Mouse (Mus musculus) layer of hippocampus, postnatal 10 days (tissue): ENCODE data around the gene Hmmr. TPM values are rescaled to one million over a fixed set of nuclear protein-coding genes. Genes with fewer than 3 reads are reported as not detected.
"Not testable (repeated sequence)": the region's sequence is repeated elsewhere in the genome, so short reads cannot be mapped to it uniquely, and the experiment has no call there.

Source experiments
- DNase-seq, 2 experiments: peaks; one replicate each; pipeline ENCODE4 v3.0.0; 2021; ENCODE audit warnings: low spot score in 2 of 2
- long read RNA-seq: library from polyadenylated mRNA; stranded (forward); transcript quantifications from one replicate; pipeline ENCODE4 v2.0.0, GENCODE M21; 2023
- total RNA-seq, 2 experiments: library from RNA; stranded (reverse); gene quantifications; 2 replicates each; pipeline ENCODE4 v1.2.3; 2021

Gene Hmmr
- 1 to 10 TPM; 3.0 to 3.2 TPM for total RNA-seq
- long read RNA-seq, partial matches to known transcripts, result 2 of 3 reads
- long read RNA-seq, other reads (novel, unspliced or antisense), result 1 of 3 reads

DNA sequence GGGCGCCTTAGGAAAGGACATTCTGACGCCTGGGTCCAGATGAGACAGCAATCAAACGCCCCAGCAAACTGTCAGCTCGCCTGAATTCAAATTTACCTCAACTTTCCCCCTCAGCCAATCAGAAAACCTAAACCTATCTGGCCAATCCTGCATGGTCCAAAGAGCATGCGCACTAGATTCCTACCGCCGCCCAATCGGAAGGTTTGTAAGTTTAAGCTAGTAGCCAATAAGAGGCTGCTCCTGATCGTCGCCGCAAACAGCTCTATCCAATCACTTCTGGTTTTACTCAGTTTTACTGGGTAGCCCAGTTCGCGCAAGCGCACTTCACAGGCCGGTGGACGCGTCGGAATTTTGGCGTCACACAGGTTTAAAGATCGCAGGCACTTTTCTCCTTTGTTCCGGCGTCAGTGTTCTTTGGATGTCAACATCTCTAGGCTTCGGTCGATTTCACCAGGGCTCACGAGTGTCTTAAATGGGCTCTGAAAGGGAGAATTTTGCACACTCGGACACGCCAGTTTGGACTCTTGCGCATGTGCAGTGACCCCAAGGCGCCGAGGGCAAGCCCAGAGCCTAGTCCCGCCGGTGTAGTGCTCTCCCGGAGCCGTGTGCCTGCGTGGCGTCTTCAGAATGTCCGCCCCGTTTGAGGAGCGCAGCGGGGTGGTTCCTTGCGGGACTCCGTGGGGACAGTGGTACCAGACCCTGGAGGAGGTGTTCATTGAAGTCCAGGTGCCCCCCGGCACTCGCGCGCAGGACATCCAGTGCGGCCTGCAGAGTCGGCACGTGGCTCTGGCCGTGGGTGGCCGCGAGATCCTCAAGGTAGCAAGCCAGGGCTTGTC, at the start of gene Hmmr, which contains the start of gene Nudcd2:
TSS of gene Hmmr (minus strand) at position 84 of the 836 bp plus-strand sequence.
TSS of gene Nudcd2 (plus strand) at position 329 of the 836 bp plus-strand sequence.
- DNase-seq, result peak; percentile 90 to 92

DNA sequence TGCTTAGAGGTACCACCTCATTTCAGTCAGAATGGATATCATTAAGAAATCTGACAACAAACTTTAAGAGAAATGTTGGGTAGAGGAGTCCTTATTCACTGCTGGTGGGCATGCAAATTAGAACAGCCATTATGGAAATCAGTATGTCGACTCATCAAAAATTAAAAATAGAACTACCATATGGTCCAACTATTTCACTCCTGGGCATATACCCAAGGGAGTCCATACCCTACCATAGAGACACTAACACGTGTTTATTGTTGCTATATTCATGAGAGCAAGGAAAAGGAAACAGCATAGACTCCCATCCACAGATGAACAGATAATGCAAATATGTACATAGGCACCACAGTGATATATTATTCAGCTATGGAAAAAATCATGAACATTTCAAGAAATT, 48.6 kb upstream of the Hmmr start:
- DNase-seq, result no peak

DNA sequence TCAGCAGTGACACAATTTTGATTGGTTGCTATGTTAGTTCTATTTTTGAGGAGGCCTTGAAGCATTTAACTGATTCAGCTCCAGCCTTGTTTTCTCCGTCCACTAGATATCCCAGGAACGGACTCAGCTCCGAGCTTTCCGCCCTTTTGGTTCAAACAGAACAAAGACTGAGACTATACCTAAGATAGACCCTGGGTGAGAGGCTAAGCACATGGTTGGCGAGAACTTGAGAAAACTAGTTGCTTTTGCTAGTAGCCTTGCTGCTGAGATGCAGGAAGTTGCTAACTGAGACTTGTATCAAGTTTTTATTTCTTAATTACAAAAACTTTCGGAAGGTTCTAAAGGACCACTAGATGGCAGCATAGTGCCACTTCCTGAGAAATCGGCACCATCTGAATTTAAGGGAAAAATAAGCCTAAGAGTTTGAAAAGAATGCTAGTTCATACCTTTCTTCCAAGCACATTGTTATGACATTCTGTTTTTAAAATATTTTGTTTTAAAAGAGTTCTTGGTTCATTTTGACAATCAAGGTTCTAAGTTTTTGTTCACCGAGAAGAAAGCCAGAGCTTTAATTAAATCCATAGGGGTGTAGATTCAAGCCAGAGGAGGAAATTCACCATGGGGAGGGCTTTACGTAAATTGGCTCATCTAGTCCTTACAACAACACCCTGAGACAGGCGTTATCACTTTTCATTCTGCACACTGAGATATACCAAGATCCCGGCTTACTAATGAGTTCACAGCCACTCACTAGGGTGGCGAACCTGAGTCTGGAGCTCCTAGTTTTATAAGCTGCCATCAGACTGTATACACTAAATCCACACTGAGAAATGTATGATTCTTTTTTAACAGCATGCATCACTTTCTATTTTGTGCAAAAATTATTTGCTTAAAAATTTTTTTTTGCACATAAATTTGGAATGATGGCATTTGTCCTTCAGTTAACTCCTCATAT, 42.4 kb upstream of the Hmmr start:
- no peak for DNase-seq

DNA sequence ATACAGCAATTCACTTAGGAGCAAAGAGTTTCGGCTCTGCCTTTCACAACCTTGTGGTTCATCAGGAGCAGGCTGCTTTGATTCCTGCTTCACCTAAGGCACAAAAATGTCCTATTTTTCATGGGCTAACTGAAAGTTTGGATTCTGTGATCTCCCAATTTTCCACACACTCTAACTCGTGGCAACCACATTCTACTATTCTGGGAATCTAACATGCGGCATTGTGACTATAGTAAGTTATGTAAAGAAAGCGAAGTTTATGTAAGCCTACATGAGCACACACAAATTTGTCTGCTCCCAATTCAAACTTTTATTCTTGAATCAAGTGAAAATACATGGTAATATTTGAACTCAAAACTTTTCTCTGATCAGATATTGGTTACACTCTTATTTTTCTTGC, 31.5 kb upstream of the Hmmr start:
- no peak for DNase-seq

DNA sequence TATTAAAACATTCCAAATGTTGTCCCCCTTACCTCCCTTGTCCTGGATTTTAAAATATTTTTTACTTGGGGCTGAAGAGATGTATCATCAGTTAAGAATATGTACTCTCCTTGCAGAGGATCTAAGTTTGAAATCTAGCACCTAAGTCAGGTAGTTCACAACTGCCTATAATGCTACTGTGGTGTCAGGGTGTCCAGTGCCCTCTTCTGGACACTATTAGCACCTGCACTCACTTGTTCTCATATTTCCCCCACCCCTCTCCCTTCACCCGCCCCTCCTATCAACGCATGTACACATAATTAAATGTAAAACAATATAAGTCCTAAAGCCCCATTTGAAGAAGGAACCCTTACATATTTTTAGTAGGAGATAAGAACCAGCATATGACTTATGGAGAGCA, 30.2 kb upstream of the Hmmr start:
- no peak for DNase-seq

DNA sequence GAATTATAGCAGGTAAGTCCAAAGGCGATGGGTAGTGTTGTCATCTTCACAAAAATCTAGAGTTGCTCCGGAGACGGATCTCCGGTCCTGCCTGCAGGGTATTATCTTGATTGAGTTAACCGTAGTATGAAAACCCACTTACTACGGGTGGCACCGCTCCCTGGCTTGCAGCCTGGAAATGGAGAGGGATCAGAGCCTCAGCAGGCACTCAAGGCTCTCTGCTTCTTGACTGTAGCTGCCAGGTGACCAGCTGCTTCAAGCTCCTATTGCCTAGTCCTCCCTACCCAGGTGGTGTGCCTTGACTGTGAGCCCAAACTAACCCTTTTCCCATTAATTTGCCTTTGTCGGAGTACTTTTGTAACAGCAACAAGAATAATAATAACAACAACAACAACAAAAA, 26.7 kb upstream of the Hmmr start:
- no peak for DNase-seq

DNA sequence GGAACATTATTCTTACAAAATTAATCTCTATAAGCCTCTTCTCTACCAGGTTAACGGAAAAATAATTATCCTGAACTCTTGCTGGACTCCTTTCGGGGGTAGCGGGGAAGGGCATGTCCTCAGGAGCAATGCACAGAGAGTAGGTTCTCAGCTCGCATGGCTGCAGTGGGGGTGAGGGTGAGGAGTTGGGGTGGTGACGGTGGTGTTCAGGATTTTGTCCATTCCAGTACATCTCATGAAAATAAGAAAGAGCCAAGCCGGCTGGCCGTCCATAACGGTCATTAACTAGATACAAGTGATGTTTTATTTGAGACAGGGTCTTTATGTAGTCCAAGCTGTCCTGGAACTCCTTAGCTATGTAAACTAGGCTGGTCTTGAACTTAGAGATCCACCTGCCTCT, 22.7 kb upstream of the Hmmr start:
- DNase-seq, result no peak

DNA sequence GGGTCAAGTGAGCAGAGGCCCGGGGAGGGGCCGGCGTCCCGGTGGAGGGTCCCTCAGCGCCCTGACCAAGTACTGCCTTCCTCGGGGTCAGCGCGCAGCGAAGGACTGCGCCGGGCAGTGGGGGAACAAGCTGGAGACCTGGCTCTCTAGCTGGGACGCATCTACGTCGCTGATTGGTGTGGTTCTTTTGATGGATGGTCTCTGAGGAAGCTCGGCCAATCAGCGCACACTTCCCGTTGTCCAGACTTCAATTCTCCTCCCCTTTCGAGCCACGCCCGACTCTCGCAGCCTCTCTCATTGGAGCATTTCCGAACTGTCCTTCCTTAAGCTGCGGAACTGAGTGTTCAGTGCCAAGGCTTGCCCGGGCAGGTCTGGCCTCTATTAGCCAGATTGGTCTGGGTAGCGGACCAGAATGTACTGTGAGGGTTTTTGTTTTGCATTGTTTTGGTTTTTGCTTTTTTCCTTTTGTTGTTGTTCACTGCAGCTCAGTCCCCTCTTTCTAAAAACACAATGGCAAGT, 21.9 kb upstream of the Hmmr start, which contains the start of gene Ccng1:
TSS of gene Ccng1 (minus strand) at position 203 of the 519 bp plus-strand sequence.
- peak; percentile 81 to 87 for DNase-seq

DNA sequence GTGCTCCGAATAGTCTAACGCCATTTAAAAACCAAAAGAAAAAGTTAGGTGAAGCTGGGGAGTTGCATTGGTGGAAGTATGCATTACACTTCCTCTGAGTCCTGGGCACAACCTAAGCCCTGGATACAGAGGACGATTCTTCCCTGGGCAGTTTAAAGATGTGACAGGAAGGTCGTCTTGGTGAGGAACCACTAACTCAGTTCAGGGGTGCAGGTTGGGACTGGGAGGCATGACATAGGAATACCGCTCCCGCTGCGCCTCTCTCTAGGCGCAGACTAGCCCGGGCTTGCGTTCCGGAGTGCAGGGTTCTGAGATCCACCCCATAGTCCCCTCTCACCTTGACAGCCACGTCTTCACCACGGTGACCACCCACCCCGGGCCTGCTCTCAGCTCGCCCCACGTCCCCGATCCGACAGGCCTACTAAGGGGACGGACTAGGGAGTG, 21.5 kb upstream of the Hmmr start:
- no peak for DNase-seq

DNA sequence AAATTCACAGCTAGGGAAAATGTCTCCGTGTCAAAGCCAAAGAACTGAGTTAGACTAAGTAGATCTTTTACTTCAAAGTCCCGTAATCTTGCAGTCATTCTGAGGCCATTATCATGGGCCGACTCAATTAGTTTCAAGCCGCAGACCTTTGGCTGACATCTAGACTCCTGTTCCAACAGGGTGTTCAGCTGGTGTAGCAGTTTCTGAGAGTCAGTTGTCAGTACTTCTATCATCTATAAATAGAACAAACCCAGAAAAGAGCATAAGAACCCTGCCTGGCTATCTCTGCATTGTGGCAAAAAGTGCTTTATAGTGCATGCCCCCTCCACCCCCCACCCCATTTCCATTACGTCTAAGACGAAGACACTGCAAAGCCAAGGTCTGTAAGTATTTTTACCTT, 20.6 kb upstream of the Hmmr start:
- DNase-seq, result no peak

DNA sequence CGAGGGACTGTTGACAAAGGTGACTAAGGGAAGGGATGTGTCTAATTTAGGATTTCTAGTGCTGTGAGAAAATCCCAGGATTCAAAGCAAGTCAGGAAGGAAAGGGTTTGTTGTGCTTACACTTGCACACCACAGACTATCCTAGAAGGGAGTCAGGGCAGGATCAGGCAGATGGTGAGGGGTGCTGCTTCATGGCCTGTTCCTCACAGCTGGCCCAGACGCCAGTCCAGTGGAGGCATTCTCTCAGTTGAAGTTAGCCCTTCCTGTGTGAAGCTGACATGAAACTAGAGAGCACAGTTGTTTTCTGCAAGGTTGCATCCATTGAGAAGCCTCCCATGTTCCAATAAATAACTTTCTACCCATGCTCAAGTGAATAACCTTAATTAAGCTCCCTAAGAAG, 14.5 kb upstream of the Hmmr start:
- no peak for DNase-seq

DNA sequence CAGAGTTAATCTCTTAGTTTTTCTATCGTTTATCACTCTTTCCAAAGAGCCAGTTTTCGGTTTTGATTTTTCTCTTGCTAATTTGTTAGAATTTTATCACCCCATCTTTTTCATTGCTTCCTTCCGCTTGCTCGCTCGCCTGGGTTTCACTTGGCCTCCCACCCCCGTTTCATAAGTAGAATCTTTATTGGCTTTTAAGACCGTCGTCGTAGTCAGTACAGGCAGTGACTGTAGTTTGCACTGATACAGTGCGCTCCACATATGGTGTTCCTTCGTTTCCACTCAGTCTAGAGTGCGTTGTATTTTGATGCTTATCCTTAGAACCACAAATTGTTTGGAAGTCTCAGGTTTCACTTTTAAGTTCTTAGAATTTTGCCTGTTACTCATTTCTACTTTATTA, 13.1 kb upstream of the Hmmr start:
- no peak for DNase-seq

DNA sequence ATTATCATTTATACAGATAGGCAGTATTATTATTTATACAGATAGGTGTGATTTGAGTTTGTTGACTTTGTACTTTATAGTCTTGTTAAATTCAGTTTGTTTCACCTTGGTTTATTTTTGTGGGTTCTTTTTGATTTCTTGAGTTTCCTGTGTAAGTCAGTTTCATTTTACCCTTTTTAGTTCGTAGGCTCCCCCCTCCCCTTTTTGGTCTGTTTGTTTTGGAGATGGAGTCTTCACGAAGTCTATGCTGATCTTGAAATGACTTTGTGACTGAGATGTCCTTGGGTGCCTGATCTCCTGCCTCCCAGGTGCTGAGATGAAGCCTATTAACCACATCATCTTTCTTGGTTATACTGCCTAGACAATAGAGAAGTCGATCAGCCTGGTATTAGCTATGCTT, 11.1 kb upstream of the Hmmr start:
- no peak for DNase-seq

DNA sequence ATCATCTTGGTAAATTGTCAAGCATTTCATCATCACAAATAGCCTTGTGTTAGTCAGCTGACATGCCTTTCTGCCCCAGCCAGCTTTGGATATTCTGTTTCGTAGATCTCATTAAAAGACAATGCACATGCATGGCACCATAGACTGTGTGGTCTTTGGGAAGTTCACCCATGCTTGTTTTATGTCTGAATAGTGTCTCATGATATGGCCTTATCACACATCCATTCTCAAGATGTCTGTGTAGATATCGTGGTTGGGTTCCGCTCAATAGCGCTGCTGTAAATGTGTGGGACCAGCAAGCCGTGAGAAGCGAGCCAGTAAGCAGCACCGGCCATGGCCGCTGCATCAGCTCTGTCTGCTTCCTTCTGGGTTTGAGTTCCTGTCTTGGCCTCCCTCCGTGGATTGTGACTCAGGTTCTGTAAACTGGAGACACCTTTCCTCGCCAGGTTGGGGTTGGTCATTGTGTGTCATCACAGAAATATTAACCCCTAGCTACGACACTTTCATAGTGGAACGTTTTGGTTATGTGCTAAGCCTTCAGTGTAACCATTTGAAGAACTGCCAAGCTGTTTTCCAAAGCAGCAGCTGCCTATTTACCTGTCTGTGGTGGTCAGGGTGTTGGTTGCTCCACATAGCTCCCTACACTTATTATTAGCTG, 8.5 kb upstream of the Hmmr start:
- DNase-seq, result no peak

DNA sequence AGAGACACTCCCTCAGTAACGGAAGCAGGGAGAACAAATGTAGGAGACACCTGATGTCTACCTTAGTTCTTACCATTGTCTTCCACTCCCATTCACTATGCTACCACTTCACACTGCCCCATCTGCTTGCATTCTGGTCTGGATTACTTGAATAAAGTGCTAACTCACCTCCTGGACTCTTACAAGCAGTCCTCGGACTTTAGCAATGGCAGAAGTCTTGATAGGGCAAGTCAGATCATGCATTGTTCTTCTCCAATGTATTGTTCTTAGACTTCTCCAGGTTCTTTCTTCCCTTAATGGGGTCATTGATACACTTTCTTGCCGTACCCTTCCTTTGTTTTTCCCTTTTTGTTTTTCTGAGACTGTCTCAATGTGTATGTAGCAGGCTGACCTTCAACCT, 4.1 kb upstream of the Hmmr start:
- no peak for DNase-seq

DNA sequence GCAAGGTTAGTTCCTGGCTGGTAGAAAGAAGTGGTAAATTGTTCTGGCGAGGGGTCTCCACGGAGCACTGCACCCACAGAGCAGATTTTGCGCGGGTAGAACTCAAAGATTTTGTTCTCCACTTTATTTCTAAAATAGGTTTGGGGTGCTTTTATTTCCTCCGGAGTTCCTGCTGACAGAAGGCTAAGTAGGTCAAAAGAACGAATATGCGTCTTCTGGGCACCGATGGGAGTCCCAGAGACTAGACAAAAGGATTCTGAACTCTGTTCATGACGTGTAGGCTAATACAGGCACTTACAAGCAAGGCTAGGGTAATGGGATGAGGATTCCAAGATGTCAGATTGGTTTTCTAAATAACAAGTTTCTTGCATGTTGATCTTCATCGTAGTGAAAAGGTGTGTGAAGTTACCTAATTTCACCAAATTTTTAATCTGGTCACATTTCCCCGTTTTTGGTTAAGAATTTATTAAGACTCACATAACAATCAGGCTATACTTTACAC, 1.1 kb upstream of the Hmmr start:
- no peak for DNase-seq

DNA sequence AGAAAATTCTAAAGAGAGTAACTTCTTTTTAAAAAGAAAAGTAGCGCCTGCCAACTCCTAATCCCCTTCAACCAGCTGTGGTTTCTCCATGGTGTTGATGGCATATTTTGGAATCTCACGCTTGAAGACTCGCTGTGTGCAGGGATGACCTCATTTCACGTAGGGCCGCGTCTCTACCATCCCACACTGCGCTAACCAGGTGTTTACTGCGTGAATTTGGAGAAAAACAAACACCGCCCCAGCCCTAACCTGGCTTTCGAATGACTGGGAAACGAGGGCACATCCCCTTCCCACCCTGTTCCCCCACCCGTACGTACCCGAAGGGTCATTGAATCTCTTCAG, 254 bp downstream of the Hmmr start:
- no peak for DNase-seq

DNA sequence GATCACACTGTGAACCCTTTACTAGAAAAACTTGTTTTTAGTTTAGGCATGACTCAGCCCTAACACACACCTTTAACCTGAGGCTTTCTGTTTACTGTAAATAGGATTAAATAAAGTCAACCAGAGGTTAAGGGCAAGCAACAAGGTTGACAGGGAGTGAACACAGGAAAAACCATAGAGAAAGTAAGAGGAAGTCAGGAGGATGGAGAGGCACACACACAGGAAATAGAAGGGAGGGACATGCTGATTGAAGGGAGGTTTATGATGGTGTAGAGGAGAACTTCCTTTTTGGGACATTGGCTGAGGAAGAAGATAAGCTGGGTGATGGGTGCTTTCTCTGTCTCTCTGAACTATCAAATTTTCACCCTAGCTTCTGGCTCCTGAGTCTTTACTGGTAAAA, 14.9 kb downstream of the Hmmr start:
- no peak for DNase-seq

DNA sequence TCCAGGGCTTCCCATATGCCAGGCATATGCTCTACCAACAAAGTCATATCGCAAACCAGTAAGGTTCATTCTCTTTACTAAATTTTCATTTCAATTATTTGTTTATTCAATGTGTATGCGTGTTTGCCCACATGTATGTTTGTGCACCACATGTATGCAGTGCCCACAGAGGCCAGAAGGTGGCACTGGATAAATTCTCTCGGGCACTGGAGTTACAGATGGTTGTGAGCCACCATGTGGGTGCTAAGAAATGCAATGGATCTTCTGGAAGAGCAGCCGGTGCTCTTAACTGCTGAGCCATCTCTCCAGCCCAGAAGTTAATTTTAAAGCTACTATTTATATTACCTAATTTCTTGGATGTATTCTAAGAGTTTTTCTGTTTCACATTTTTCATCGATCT, 17.7 kb downstream of the Hmmr start:
- DNase-seq, result no peak

DNA sequence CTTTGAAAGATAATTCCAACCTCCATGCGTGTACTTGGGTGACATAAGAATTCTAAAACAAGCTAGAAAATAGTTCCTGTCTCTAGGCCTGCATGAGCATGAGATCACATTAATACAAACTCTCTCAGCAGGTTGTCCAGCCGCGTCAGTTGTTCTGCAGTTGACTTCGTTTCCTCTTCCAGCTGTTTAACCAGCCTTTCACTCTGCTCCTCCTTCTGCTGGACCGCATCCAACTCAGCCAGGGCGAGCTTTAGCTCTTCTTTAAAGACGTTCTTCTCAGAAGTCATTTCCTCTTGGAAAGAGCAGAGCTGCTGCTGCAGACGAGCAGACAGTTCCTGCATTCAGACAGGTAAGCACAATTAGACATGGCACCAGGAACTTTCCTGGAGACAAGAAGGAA, 19.4 kb downstream of the Hmmr start:
- no peak for DNase-seq

DNA sequence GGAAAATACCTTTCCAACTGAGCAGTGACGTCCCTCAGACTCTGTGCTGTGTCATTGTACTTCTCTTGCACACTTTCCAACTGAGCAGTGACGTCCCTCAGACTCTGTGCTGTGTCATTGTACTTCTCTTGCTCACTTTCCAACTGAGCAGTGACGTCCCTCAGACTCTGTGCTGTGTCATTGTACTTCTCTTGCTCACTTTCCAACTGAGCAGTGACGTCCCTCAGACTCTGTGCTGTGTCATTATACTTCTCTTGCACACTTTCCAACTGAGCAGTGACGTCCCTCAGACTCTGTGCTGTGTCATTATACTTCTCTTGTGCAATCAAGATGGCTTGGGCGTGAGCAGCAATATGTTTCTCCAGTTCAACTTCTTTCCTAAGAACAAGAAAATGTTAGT, 23.3 kb downstream of the Hmmr start:
- not testable (repeated sequence) for DNase-seq
